Mouse (Mus musculus) myocyte (in vitro differentiated cells): ENCODE measurements around the gene Cers6.

Experiments used
- CEBPB ChIP-seq: IDR thresholded peaks from 2 replicates; pipeline ENCODE4 v1.6.1; 2011; ENCODE audit warnings: mild to moderate bottlenecking, moderate library complexity; ENCODE audit not compliant: poor library complexity, insufficient read depth, severe bottlenecking
- E2F4 ChIP-seq: IDR thresholded peaks from one replicate; pipeline ENCODE4 v1.6.1; 2011; ENCODE audit warnings: mild to moderate bottlenecking, control low read depth, moderate library complexity; ENCODE audit not compliant: insufficient read depth
- MAX ChIP-seq: IDR thresholded peaks from one replicate; pipeline ENCODE4 v1.6.1; 2011; ENCODE audit warnings: low read depth, mild to moderate bottlenecking, control low read depth
- MYOD1 ChIP-seq, 3 experiments: IDR thresholded peaks; one replicate each; pipeline ENCODE4 v1.6.1; 2011; ENCODE audit warnings: control low read depth in 2 of 3, low read depth in 2 of 3, mild to moderate bottlenecking in 2 of 3, moderate library complexity in 1 of 3; ENCODE audit not compliant: insufficient read length in 2 of 3, control insufficient read depth in 1 of 3
- POLR2A ChIP-seq: IDR thresholded peaks from one replicate; pipeline ENCODE4 v1.6.1; 2011; ENCODE audit warnings: low read depth, mild to moderate bottlenecking, control low read depth, moderate library complexity; ENCODE audit not compliant: insufficient read length
- REST ChIP-seq: IDR thresholded peaks from one replicate; pipeline ENCODE4 v1.6.1; 2011; ENCODE audit warnings: mild to moderate bottlenecking, control low read depth, moderate library complexity; ENCODE audit not compliant: insufficient read depth, insufficient read length
- SRF ChIP-seq: IDR thresholded peaks from one replicate; pipeline ENCODE4 v1.6.1; 2011; ENCODE audit warnings: low read depth; ENCODE audit not compliant: control insufficient read depth, insufficient read length
- TCF12 ChIP-seq: IDR thresholded peaks from one replicate; pipeline ENCODE4 v1.6.1; 2011; ENCODE audit warnings: mild to moderate bottlenecking, control low read depth; ENCODE audit not compliant: poor library complexity, insufficient read depth, severe bottlenecking
- USF1 ChIP-seq: IDR thresholded peaks from one replicate; pipeline ENCODE4 v1.6.1; 2011; ENCODE audit warnings: low read depth, mild to moderate bottlenecking, control low read depth, moderate library complexity

DNA sequence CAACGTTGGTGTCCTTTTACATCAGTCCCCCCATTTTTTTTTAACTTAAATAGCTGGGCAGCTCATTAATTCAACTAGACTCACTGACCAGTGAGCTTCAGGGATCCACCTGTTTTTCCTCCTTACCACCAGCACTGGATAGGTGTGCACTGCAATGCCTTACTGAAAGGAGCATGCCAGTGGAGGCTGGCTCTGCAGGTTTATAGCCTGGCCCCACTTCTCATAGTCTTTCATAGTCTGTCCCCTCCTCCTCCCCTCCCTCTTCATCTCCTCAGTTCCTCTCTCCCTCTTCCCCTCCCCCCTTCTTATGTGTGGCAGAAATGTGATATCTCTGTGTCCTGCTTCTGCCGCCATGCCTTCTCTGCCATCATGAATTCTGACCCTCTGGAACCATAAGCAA is 112.5 kb downstream of the Cers6 start:
- TF ChIP-seq POLR2A (no peak), TCF12 (no peak), E2F4 (no peak), MAX (no peak), SRF (no peak), USF1 (no peak), MYOD1 (IDR thresholded peaks at IDR 0.05; ENCODE audit: control insufficient read depth in 1 of 3, insufficient read length in 2 of 3, low read depth in 2 of 3) (no peak), CEBPB (no peak), REST (no peak)
